Mouse (Mus musculus) adrenal gland, postnatal 25 days (tissue): ENCODE data around the gene Pgap2. TPM values are rescaled to one million over a fixed set of nuclear protein-coding genes. Genes with fewer than 3 reads are reported as not detected.

Source experiments
- DNase-seq: peaks from one replicate; pipeline ENCODE4 v3.0.0; 2021; ENCODE audit warnings: mixed read lengths
- total RNA-seq: library from RNA; stranded (reverse); gene quantifications from 2 replicates; pipeline ENCODE4 v1.2.3, GENCODE M21; 2021

The Pgap2 gene
- total RNA-seq, 1 experiment from 2014 or later: 110 TPM

DNA sequence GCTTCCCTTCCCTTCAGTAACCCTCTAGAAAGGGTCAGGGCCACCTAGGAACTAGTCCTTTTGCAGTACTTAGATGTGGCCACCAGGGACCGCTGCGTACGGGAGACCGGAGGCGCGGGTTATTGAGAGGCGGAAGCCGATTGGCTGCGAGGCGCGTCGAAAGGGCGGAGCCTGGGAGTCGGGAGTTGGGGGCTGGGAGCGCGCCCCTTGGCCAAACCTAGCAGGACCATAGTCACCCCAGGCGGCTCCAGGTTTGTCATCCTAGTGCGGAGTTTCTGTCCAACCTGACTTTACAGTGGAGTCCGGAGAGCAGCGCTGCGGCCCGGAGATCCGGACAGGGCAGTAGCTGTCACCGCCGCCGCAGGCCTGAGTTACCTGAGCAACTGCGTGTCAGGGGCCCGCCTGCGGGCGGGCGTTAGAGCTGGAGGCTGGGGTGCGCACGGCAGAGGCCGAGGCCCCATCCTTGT lies 57.1 kb downstream of the Pgap2 start:
- DNase-seq: peak; percentile 95

DNA sequence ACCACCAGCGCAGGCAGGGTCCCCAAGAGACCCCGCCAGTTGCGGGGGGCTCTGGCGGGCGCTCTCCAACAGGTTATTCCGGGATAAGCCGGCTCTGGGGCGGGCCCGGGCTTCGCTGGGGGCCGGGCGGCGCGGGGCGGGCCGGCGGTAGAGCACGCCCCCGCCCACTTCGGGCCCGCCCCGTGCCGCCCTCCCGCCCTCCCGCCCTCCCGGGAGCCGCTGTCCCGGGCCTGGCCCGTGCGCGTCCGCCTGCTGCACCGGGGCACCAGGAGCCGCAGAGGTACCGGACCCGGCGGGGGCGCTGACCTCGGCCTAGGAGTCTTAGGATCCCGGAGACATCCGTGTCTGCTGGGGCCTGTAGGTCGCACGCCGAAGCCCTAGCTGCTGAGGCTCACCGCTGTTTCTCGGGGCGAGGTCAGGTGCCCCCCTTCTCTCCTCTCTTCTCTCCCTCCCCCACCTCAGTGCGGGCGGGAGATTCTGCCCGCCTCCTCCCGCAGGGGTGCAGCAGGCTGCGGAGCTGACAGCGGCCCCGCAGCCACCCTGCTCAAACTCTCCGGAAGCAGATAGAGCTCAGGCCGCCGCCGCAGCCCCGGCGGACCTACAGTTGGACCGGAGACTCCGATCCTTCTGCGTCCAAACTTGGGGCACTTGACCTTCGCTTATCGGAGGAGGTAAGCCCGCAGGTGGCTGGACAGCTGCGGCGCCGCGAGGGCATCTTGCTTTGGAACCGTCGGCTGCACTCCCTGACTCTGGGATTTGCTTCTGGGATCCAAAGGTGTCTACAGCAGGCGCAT lies 57.8 kb downstream of the Pgap2 start, which contains the start of gene Stim1:
Gene Stim1, plus strand, starts transcription at position 206 of the 794 bp plus-strand sequence.
- peak; percentile 76 for DNase-seq

DNA sequence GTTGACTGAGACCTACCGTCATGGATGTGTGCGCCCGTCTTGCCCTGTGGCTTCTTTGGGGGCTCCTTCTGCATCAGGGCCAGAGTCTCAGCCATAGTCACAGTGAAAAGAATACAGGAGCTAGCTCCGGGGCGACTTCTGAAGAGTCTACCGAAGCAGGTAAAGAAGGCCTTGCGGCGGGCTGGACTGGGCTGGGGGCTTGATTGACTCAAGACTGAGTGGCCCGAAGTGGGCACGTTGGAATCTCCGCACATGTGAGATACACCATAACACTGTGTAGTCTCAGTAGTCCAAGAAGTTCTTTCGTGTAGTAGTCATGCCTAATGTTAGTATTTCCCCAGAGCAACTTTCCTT lies 58.4 kb downstream of the Pgap2 start:
- no peak for DNase-seq

DNA sequence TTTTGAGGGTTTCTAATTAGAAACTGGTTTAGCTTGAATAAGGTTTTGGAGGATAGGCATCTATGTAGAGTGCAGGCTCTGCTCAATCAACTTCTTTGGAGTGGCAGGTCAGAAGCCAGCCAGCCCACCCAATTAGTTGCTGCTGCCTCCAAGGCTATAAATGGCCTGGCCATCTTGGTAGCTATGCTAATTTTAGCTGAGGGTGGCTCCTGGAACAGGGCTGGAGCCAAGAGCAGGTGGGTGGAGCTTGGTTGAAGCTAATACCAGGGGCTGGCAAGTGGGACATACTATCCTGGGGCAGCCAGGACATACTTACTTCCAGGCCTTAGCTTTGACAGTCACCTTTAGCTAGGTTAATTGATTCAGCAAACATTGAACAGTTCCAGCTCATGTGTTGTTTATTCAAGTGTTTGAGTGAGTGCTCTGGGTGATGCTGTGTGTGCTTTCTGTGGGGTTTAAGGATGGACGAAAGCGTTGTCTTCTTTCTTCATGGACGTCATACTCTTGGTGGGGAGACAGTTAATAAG lies 62.5 kb downstream of the Pgap2 start:
- DNase-seq: no peak

DNA sequence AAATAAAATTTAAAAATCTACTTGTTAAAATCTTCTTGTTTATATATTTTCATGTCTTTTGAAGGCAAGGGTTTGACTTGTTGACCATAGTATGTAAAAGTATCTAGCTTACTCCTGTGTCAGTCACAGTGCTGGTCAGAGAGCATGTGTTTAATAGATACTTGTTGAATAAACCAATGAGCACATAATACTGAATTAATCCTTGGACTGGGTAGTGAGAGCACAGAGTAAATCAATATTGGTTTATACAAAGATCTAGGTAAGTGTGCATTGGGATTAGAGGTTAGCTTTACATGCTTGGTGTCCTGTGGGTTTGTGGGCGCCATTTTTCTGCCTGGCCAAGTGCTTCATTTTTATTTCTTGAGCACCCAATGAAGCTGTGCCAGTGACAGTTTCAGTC lies 71.4 kb downstream of the Pgap2 start:
- DNase-seq: no peak

DNA sequence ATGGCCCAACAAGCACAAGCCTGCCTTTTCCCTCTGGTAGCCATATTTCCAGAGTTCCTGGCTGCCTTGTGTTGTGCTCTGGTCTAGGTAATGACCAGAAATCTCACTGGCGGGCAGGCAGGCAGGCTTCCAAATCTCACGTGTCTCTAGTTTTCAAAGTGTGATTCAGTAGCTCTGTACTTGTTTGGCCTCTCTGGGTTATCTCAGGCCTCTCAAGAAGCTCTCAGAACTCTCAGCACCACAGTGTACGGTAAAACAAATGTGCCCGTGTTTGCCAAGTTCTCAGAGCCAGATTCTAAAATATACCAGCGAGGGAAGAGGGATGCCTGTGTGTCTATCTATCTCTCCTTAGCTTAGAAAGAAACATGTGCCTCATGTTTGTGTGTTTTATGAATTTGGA lies 72.3 kb downstream of the Pgap2 start:
- DNase-seq: no peak

Other genes starting within 250 kb of the Pgap2 start
- gene Il18bp, start 191.5 kb upstream of the Pgap2 start, total RNA-seq: 7.4 and 8.9 TPM in 2 replicates
- 28.5 and 34.7 TPM in 2 replicates for gene Rnf121, start 144.7 kb upstream of the Pgap2 start, total RNA-seq
- 18.0 and 19.9 TPM in 2 replicates for gene Xndc1, start 144.7 kb upstream of the Pgap2 start, total RNA-seq
- gene Xntrpc, start 144.5 kb upstream of the Pgap2 start, total RNA-seq: 0.33 and 1.9 TPM in 2 replicates
- 0.67 TPM in 1 of 2 replicates, not detected in the other for gene Trpc2, start 127.1 kb upstream of the Pgap2 start, total RNA-seq
- not detected in 2 replicates for gene Art1, start 108.5 kb upstream of the Pgap2 start, total RNA-seq
- gene Art5, start 100.7 kb upstream of the Pgap2 start, total RNA-seq: not detected in 2 replicates
- not detected in 2 replicates for gene Chrna10, start 93.4 kb upstream of the Pgap2 start, total RNA-seq
- 60.8 and 61.0 TPM in 2 replicates for gene Nup98, start within 50 bp of the Pgap2 start, total RNA-seq
- gene Rhog, start 45.8 kb downstream of the Pgap2 start, total RNA-seq: 58.9 and 59.7 TPM in 2 replicates
- gene Stim1, start 57.6 kb downstream of the Pgap2 start, total RNA-seq: 52.4 and 65.8 TPM in 2 replicates
- gene Rrm1, start 231.5 kb downstream of the Pgap2 start, total RNA-seq: 28.2 and 36.0 TPM in 2 replicates